Mouse (Mus musculus) thymus, postnatal 36 days (tissue): ENCODE data around the gene Hey2.

Experiments used
- DNase-seq, 2 experiments: peaks; one replicate each; pipeline ENCODE4 v3.0.0; 2022; ENCODE audit warnings: mixed read lengths in 2 of 2

The Hey2 gene

GRCm38 (mm10) chr10:30789521-30789920 lies 53.1 kb downstream of the Hey2 start:
- no peak for DNase-seq

- no peak for DNase-seq
Measured at GRCm38 (mm10) chr10:30788340-30788721, 54.3 kb downstream of the Hey2 start.

GRCm38 (mm10) chr10:30787684-30788339 lies 54.8 kb downstream of the Hey2 start:
- no peak for DNase-seq

GRCm38 (mm10) chr10:30786103-30786754 lies 56.4 kb downstream of the Hey2 start:
- DNase-seq: no peak
